Mouse (Mus musculus) heart, embryonic 10.5 days (tissue): Measurements from ENCODE around the gene St3gal5. TPM values are rescaled to one million over a fixed set of nuclear protein-coding genes. Genes with fewer than 3 reads are reported as not detected.
A peak's percentile ranks its signal among the peaks of the same experiment; 100 is the strongest.

ENCODE experiments used
- DNase-seq: peaks from one replicate; pipeline ENCODE4 v3.0.0-alpha.2; 2017; ENCODE audit warnings: low spot score
- H3K27ac ChIP-seq: fragments of 300-500 bp; sonication (generic); 2 replicates; pipeline ENCODE4 v1.5.1; 2016; ENCODE audit warnings: mild to moderate bottlenecking
- H3K27me3 ChIP-seq: fragments of 300-500 bp; sonication (generic); 2 replicates; pipeline ENCODE4 v1.6.1; 2016; ENCODE audit warnings: mild to moderate bottlenecking; ENCODE audit not compliant: poor library complexity, insufficient read depth, severe bottlenecking
- H3K36me3 ChIP-seq: fragments of 300-500 bp; sonication (generic); 2 replicates; pipeline ENCODE4 v1.6.1; 2016; ENCODE audit warnings: mild to moderate bottlenecking, moderate library complexity
- H3K4me1 ChIP-seq: fragments of 300-500 bp; sonication (generic); 2 replicates; pipeline ENCODE4 v1.6.1; 2016; ENCODE audit warnings: mild to moderate bottlenecking
- H3K4me3 ChIP-seq: fragments of 300-500 bp; sonication (generic); 2 replicates; pipeline ENCODE4 v1.5.1; 2016; ENCODE audit warnings: mild to moderate bottlenecking, moderate library complexity
- H3K9me3 ChIP-seq: fragments of 300-500 bp; sonication (generic); 2 replicates; pipeline ENCODE4 v1.6.1; 2016; ENCODE audit warnings: mild to moderate bottlenecking, moderate library complexity
- WGBS: fragments of 180-500 bp; shearing (Covaris S2); methylation state at CpG from one replicate; pipeline ENCODE4 v1.1.7; 2016; 5-methylcytosine and 5-hydroxymethylcytosine counted together
- polyA plus RNA-seq: library from polyadenylated mRNA; unstranded; fragments of >200 nt; fragmentation: Nextera tagmentation; extraction: Ambion mirVana; gene quantifications from 2 replicates; pipeline ENCODE4 v1.2.1, GENCODE M21; 2016

The St3gal5 gene
- polyA plus RNA-seq, 1 experiment from 2014 or later: 64.1 TPM

DNA sequence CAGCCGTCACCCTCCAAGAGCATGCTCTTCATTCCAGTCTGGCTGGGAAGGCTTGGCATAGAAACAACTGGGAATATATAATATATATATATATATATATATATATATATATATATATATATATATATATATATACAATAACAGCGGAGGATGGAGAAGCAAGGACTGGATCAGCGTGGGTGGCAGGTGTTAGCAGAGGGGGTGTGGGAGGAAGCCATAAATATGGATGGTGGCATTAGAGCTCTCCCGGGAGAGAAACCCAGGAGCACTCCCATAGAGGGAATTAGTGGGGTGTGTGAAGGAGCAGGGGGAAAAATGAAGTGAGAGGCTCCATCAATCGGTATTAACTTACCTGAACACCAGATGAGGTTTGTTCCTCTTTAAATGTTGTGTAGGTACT is 2.8 kb downstream of the St3gal5 start:
- H3K27me3 ChIP-seq: no peaks in the 10 kb centered on the region
- peaks cover 80% of the 10 kb centered on the region for H3K4me1 ChIP-seq
- DNase-seq: no peak
- H3K27ac ChIP-seq: no peak overlapping the region
- H3K36me3 ChIP-seq: no peaks in the 10 kb centered on the region
- H3K9me3 ChIP-seq: no peaks in the 10 kb centered on the region
- no peak overlapping the region for H3K4me3 ChIP-seq
- 81% methylated on average over 5 of the region's 5 CpGs for WGBS

DNA sequence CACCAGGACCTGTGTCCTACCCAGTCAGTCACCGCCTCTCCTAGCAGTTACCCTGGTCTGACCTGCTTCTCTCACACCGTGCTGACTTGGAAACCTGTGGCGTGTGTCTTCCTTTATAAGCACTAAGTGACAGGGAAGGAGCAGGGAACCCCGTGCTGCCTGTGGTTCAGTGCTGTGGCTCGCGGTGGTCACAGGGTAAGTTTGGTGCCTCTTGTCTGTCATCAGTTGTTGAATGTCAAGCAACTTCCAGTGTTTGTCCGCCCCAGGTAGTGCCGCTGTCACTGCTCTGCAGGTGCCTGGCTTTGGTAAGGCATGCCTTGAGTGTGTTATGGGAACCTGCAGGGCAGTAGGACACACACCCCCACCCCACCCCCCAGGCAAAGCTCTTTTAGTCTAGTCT is 3.5 kb downstream of the St3gal5 start:
- Histone ChIP-seq H3K27ac (peak overlapping the region; percentile 72), H3K4me1 (peaks cover 74% of the 10 kb centered on the region), H3K9me3 (no peaks in the 10 kb centered on the region), H3K4me3 (peak overlapping the region; percentile 24), H3K36me3 (peaks cover 6% of the 10 kb centered on the region; the same call in 1 of the 2 replicates), H3K27me3 (no peaks in the 10 kb centered on the region)
- DNase-seq: no peak
- WGBS: 53% methylated on average over 8 of the region's 8 CpGs

DNA sequence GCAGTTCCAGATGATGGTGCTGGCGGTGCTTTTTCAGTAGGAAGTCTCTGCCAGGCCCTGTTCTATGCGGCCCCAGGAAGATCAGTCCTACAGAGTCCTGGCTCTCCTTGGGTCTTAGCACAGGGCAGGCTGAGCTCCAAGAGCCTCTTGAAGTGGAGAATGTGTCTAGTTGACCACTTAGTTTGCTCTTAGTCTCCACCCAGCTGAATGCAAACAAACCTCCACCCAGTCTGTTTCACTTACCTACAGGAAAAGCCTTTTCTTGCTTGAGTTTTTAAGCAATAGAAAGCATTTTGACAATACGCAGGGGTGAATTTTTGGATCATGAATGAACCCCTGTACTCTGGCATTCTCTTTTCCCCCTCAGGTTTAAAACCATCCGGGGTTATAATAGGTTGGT is 4.0 kb downstream of the St3gal5 start:
- no peaks in the 10 kb centered on the region for H3K9me3 ChIP-seq
- no peak for DNase-seq
- 66% methylated on average over 4 of the region's 4 CpGs for WGBS
- H3K36me3 ChIP-seq: peaks cover 6% of the 10 kb centered on the region; the same call in 1 of the 2 replicates
- H3K4me3 ChIP-seq: peak overlapping the region; percentile 24
- peaks cover 70% of the 10 kb centered on the region for H3K4me1 ChIP-seq
- no peaks in the 10 kb centered on the region for H3K27me3 ChIP-seq
- peak overlapping the region; percentile 72; the same call in 1 of the 2 replicates for H3K27ac ChIP-seq

DNA sequence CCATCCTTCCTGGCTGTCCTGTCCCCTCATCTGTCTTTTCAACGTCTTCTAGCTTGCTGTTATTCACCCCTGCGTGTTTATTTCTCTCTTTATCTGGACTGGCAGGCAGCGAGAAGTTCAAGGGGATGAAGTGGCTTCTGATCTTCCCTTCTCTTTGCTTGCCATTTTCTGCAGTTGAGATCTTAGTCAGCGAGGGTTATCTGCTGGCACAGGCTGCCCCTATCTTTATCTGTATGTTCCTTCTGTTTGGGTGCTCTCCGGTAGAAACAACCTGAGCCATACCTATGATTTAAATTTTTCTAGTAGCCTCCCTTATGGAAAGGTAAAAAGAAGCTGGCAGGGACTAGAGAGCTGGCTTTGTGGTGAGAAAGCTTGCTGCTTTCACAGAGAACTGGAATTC is 4.7 kb downstream of the St3gal5 start:
- Histone ChIP-seq H3K4me1 (peaks cover 67% of the 10 kb centered on the region), H3K4me3 (no peak overlapping the region), H3K36me3 (peaks cover 6% of the 10 kb centered on the region; the same call in 1 of the 2 replicates), H3K9me3 (no peaks in the 10 kb centered on the region), H3K27ac (peak overlapping the region; percentile 72; the same call in 1 of the 2 replicates), H3K27me3 (no peaks in the 10 kb centered on the region)
- 21% methylated on average over 5 of the region's 5 CpGs for WGBS
- DNase-seq: peak; percentile 88

DNA sequence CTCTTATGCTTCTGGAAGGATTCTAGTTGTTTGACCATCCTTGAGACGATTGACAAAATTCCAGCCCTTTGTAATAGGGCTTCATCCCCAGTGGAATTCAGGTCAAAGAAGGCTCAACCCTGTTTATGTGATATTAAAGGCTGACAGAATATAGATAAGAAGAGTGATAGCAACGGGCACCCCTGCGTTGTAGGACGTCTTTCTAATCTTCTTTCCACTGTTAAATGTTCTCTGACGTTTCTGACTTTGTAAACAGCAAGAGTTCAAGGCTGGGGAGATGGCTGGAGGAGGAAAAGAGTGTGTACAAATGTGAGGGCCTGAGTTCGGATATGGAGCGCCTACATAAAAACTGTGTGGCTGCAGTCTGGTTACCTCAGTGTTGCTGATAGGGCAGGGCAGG is 7.1 kb downstream of the St3gal5 start:
- Histone ChIP-seq H3K36me3 (peaks cover 6% of the 10 kb centered on the region; the same call in 1 of the 2 replicates), H3K27me3 (no peaks in the 10 kb centered on the region), H3K27ac (peak overlapping the region; percentile 52; the same call in 1 of the 2 replicates), H3K9me3 (no peaks in the 10 kb centered on the region), H3K4me3 (no peak overlapping the region), H3K4me1 (peaks cover 64% of the 10 kb centered on the region)
- no peak for DNase-seq
- 51% methylated on average over 7 of the region's 7 CpGs for WGBS

DNA sequence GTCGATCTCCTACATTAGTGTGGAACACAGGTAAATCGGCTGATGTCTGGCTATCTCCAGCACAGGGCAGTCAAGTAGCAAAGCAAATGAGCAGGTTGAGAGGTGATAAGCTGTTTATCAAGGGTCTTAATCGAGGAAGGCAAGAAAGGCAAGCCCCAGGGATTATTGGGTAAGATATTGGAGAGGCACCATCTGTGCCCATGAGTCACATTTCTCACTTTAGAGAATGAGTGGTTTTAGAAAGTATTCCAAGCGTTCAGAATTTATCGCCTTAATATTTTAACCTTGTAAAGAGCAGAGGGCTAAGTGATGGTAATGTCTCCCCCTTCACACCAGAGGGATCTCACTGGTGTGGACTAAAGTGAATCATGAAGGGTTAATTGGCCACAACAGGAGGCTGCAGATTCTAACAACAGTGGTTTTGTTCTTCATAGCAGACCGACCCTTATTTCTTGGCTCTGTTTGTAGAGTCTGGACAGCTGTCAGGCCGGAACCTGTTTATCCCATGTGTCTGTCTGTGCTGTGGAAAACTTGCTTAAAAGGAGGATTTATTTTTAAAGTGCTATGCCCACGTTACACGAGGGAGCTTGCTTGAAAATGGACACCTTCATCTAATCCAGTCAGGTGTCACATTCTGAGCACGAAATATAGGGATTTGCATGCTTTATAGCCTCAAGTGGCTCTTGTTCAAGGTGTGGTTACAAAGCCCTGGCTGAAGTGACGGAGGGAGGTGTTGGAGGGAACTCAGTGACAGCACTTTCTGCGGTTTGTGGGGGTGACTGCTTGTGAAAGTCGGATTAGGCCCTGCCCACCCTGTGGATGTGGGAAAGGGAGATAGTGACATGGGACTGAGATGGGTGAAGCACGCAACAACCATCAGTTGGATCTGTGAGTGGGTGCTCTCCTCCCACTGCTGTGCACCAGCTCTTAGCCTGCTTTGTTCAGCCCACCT is 11.8 kb downstream of the St3gal5 start:
- Histone ChIP-seq H3K4me3 (no peak overlapping the region), H3K4me1 (peaks cover 47% of the 10 kb centered on the region), H3K27me3 (no peaks in the 10 kb centered on the region), H3K36me3 (peaks cover 6% of the 10 kb centered on the region; the same call in 1 of the 2 replicates), H3K27ac (no peak overlapping the region; the same call in 1 of the 2 replicates), H3K9me3 (no peaks in the 10 kb centered on the region)
- WGBS: 58% methylated on average over 14 of the region's 14 CpGs
- no peak for DNase-seq

DNA sequence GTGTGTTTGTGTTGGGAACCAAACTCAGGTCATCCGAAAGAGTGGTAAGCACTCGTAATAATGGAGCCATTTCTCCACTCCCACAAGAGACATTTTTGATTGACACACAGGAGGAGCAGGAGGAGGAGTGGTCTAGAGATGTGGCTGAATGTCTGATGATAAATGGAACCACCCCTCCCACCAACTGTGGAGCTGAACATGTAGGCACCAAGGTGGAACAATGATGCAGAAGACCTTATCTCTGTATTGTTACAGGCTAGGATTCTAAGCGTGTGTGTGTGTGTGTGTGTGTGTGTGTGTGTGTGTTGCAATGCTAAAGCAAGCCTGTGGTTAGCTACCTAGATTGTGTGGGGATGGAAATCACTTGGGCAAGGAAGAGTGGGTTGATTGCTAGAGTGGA is 13.2 kb downstream of the St3gal5 start:
- 73% methylated on average over 3 of the region's 3 CpGs for WGBS

DNA sequence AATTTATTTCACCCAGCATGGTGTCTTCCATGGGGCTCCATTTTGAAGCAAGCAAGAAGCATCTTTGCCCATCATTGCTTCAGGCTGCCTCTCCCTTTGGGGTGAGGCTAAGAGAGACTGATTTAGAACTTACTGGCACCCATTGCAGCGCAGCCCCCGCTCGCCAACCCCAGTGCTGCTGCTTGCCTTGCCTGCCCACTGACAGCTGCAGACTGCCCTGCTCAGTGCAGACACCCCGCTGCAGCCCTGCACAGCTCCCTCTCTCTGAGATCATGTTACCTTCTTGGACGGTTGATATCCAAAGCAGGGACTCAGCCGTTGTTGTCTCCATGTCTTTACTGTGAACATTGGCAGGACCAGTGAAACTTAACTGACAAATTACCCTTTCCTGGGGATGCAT is 15.2 kb downstream of the St3gal5 start:
- 37% methylated on average over 6 of the region's 6 CpGs for WGBS
- no peak for DNase-seq
- Histone ChIP-seq H3K27ac (no peak overlapping the region), H3K4me3 (no peak overlapping the region), H3K9me3 (no peaks in the 10 kb centered on the region), H3K4me1 (peaks cover 58% of the 10 kb centered on the region), H3K27me3 (no peaks in the 10 kb centered on the region), H3K36me3 (no peaks in the 10 kb centered on the region)

More for the DNA sequence above, 13.2 kb downstream of the St3gal5 start:
- H3K36me3 ChIP-seq: peaks cover 3% of the 10 kb centered on the region; the same call in 1 of the 2 replicates
- H3K4me1 ChIP-seq: peaks cover 51% of the 10 kb centered on the region
- H3K9me3 ChIP-seq: no peaks in the 10 kb centered on the region
- no peak overlapping the region for H3K4me3 ChIP-seq
- DNase-seq: no peak
- H3K27ac ChIP-seq: no peak overlapping the region
- no peaks in the 10 kb centered on the region for H3K27me3 ChIP-seq

DNA sequence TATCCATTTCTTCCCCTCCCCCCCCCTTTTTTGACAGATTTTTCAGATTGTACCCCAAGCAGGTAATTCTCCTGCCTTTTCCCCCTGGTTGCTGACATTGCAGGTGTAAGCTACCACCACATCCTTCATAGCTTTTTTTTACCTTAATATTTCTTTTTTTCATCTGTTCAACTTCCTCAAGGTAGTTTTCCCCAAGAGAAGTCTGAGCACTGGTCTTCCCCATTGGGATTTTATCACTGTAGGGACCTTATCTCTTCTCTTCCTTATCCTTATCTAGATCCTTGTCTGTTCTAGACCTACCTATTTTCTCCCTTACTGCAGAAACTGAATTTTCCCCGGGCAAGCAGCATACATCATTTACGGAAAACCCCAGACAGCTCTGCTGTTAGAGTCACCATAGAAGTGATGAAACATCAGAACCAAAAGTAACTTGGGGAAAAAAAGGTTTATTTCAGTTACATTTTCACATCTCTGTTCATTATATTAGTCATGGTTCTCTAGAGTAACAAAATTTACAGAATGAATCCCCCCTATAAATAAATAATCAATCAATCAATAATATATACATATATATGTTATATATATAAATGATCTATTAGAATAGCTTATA is 15.8 kb downstream of the St3gal5 start:
- Histone ChIP-seq H3K36me3 (no peaks in the 10 kb centered on the region), H3K27me3 (no peaks in the 10 kb centered on the region), H3K9me3 (no peaks in the 10 kb centered on the region), H3K27ac (no peak overlapping the region), H3K4me3 (no peak overlapping the region), H3K4me1 (peaks cover 58% of the 10 kb centered on the region)
- no peak for DNase-seq
- 79% methylated on average over 2 of the region's 2 CpGs for WGBS

DNA sequence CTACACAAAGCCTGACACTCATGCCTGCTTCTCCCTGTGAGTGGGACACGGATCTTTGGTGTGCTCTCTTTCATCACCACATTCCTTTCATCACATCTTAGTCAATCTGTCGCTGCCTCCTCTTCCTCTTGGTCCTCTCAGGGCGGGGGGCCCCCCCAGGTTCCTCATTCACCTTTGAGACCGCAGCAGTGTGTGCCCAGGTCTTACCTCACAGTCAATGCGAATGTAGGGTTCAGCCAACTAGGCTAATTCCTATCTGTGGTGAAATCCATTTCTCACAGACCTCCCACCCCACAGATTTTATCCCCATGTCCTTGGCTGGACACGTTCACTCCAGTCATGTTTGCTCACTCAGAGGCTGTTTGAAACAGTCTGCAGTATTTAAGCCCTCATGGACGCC is 17.5 kb downstream of the St3gal5 start:
- no peaks in the 10 kb centered on the region for H3K27me3 ChIP-seq
- no peak overlapping the region for H3K4me3 ChIP-seq
- no peaks in the 10 kb centered on the region for H3K9me3 ChIP-seq
- 66% methylated on average over 7 of the region's 7 CpGs for WGBS
- H3K27ac ChIP-seq: no peak overlapping the region
- no peak for DNase-seq
- H3K36me3 ChIP-seq: no peaks in the 10 kb centered on the region
- H3K4me1 ChIP-seq: peaks cover 44% of the 10 kb centered on the region

DNA sequence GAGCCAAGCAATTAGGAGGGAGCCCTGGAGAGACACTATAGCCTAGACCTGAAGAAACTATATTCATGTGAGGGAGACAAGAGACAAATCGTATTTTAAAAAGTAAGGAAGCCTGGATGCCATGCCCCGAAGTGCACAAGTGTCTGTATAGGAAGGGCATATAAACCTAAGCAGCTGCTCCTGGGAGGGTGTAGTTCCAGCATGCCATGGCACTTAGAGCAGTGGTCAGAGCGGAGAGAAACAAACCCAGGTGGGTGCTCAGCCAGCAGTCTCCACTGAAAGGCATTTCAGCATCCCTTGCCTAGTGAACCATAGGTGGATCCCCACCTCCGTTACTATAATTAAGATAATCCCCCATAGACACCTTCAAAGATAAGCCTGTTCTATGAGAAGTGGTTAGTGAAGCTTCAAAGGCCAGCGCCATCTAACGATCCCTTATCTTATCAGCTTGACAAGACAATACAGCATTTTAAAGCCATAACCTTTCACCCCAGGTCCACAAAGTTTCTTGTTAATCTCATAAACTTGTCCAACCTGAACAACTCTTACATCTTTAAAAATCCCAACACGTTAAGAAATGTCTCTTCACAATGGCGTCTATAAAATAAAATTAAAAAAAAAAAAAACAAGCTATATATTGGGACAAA is 20.1 kb downstream of the St3gal5 start:
- 52% methylated on average over 8 of the region's 8 CpGs for WGBS
- Histone ChIP-seq H3K4me3 (no peak overlapping the region), H3K36me3 (no peaks in the 10 kb centered on the region), H3K9me3 (no peaks in the 10 kb centered on the region), H3K4me1 (peaks cover 34% of the 10 kb centered on the region), H3K27me3 (no peaks in the 10 kb centered on the region), H3K27ac (no peak overlapping the region)
- no peak for DNase-seq

DNA sequence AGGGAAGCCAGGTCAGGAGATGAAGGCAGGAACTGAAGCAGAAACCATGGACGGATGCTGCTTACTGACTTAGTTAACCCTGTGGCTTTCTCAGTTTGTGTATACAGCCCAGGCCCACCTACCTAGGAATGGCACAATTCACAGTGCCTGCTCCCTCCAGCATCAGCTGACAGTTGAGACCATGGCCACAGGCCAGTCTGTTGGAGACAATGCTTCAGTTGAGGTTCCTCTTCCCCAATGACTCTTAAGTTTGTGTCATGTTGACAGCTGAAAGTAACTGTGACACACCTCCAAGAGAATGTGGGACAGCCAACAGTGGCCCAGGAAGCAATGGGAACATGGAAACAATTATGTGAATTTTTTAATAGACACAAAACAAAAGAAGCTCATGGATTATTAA is 22.5 kb downstream of the St3gal5 start:
- no peak overlapping the region for H3K27ac ChIP-seq
- WGBS: 76% methylated on average over 1 of the region's 1 CpGs
- H3K36me3 ChIP-seq: no peaks in the 10 kb centered on the region; the same call in 1 of the 2 replicates
- no peaks in the 10 kb centered on the region for H3K27me3 ChIP-seq
- no peak overlapping the region for H3K4me3 ChIP-seq
- H3K4me1 ChIP-seq: peaks cover 21% of the 10 kb centered on the region
- DNase-seq: no peak
- H3K9me3 ChIP-seq: no peaks in the 10 kb centered on the region

DNA sequence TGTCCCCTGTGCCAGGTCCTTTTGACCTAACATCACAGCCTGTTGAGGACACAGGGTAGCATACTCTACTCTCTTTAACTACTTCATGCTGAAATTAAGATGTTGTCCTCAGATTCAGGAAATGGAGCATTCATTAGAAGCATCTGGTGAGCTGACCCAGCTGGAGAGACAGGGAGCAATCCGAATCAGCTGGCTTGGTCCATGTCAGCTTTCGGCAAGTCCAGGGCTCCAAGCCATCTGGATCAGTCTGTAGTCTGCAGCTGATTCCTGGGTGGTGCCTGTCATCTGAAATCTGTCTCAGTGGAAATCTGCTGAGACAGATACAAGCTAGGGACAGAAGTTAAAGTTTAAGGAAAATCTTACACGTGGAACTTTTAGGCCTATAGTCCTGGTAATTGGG is 23.9 kb downstream of the St3gal5 start:
- H3K27me3 ChIP-seq: no peaks in the 10 kb centered on the region

More for the DNA sequence above, 23.9 kb downstream of the St3gal5 start:
- Histone ChIP-seq H3K4me1 (peaks cover 17% of the 10 kb centered on the region), H3K4me3 (no peak overlapping the region), H3K9me3 (no peaks in the 10 kb centered on the region), H3K27ac (no peak overlapping the region), H3K36me3 (no peaks in the 10 kb centered on the region; the same call in 1 of the 2 replicates)
- no peak for DNase-seq
- WGBS: 59% methylated on average over 3 of the region's 3 CpGs
